Mouse (Mus musculus) testis, adult 2 months (tissue): ENCODE measurements around the gene Mapkapk3. TPM values are rescaled to one million over a fixed set of nuclear protein-coding genes. Genes with fewer than 3 reads are reported as not detected.

Source experiments
- H3K27ac ChIP-seq: fragments of 200-500 bp; 2 replicates; pipeline ENCODE4 v1.5.1; 2012; ENCODE audit warnings: low read depth, low read length; ENCODE audit not compliant: control insufficient read depth, insufficient read depth
- H3K27me3 ChIP-seq: fragments of 200-500 bp; 2 replicates; pipeline ENCODE4 v1.6.1; 2012; ENCODE audit warnings: mild to moderate bottlenecking, low read length, moderate library complexity; ENCODE audit not compliant: control insufficient read depth, insufficient read depth
- H3K36me3 ChIP-seq: fragments of 200-500 bp; 2 replicates; pipeline ENCODE4 v1.6.1; 2012; ENCODE audit warnings: mild to moderate bottlenecking, low read length; ENCODE audit not compliant: control insufficient read depth, insufficient read depth
- H3K4me1 ChIP-seq: fragments of 200-500 bp; 2 replicates; pipeline ENCODE4 v1.6.1; 2012; ENCODE audit warnings: low read length; ENCODE audit not compliant: control insufficient read depth, insufficient read depth
- H3K4me3 ChIP-seq: fragments of 200-500 bp; 2 replicates; pipeline ENCODE4 v1.5.1; 2012; ENCODE audit warnings: low read depth, mild to moderate bottlenecking, low read length, moderate library complexity, mixed read lengths; ENCODE audit not compliant: control insufficient read depth
- CTCF ChIP-seq: fragments of 200-500 bp; IDR thresholded peaks from 2 replicates; pipeline ENCODE4 v1.5.1; 2012; ENCODE audit warnings: low read depth, mild to moderate bottlenecking, inconsistent platforms, low read length, moderate library complexity; ENCODE audit not compliant: control insufficient read depth, insufficient read depth, insufficient replicate concordance
- POLR2A ChIP-seq: fragments of 200-500 bp; IDR thresholded peaks from 2 replicates; pipeline ENCODE4 v1.6.1; 2012; ENCODE audit warnings: low read depth, mild to moderate bottlenecking, inconsistent platforms, low read length, moderate library complexity; ENCODE audit not compliant: control insufficient read depth
- polyA plus RNA-seq: library from polyadenylated mRNA; depleted of rRNA; stranded (reverse); fragments of >200 nt; gene quantifications from 2 replicates; pipeline ENCODE4 v1.2.3, GENCODE M21; 2012

The Mapkapk3 gene
- polyA plus RNA-seq, 1 experiment: 5.2 TPM

- no peak for TF ChIP-seq CTCF
- TF ChIP-seq POLR2A: no peak
- H3K27me3 ChIP-seq: no peaks in the 10 kb centered on the region
- no peak overlapping the region for H3K27ac ChIP-seq
- no peak overlapping the region for H3K4me3 ChIP-seq
- H3K36me3 ChIP-seq: no peaks in the 10 kb centered on the region
- H3K4me1 ChIP-seq: no peaks in the 10 kb centered on the region; the same call in 1 of the 2 replicates
Measured at GRCm38 (mm10) chr9:107260836-107261235, 28.8 kb downstream of the Mapkapk3 start.

- TF ChIP-seq CTCF (no peak), POLR2A (no peak)
Measured at GRCm38 (mm10) chr9:107260429-107260828, 29.2 kb downstream of the Mapkapk3 start.

GRCm38 (mm10) chr9:107259571-107259970 is 30.1 kb downstream of the Mapkapk3 start:
- no peak overlapping the region for H3K27ac ChIP-seq
- TF ChIP-seq CTCF (no peak), POLR2A (no peak)
- H3K36me3 ChIP-seq: no peaks in the 10 kb centered on the region
- no peak overlapping the region for H3K4me3 ChIP-seq
- no peaks in the 10 kb centered on the region for H3K27me3 ChIP-seq
- peaks cover 4% of the 10 kb centered on the region; the same call in 1 of the 2 replicates for H3K4me1 ChIP-seq

More at GRCm38 (mm10) chr9:107260429-107260828, 29.2 kb downstream of the Mapkapk3 start:
- Histone ChIP-seq H3K27ac (no peak overlapping the region), H3K27me3 (no peaks in the 10 kb centered on the region), H3K4me1 (no peaks in the 10 kb centered on the region; the same call in 1 of the 2 replicates), H3K4me3 (no peak overlapping the region), H3K36me3 (no peaks in the 10 kb centered on the region)

- no peak overlapping the region for H3K27ac ChIP-seq
- no peaks in the 10 kb centered on the region for H3K27me3 ChIP-seq
- H3K4me1 ChIP-seq: peaks cover 4% of the 10 kb centered on the region; the same call in 1 of the 2 replicates
- H3K36me3 ChIP-seq: no peaks in the 10 kb centered on the region
- TF ChIP-seq CTCF (no peak), POLR2A (no peak)
- no peak overlapping the region for H3K4me3 ChIP-seq
Measured at GRCm38 (mm10) chr9:107255596-107255995, 34.1 kb downstream of the Mapkapk3 start.

- Histone ChIP-seq H3K4me1 (peaks cover 4% of the 10 kb centered on the region; the same call in 1 of the 2 replicates), H3K36me3 (no peaks in the 10 kb centered on the region), H3K27ac (no peak overlapping the region), H3K4me3 (no peak overlapping the region), H3K27me3 (no peaks in the 10 kb centered on the region)
- TF ChIP-seq POLR2A (no peak), CTCF (no peak)
Measured at GRCm38 (mm10) chr9:107254925-107255324, 34.8 kb downstream of the Mapkapk3 start.

GRCm38 (mm10) chr9:107254476-107254875 is 35.2 kb downstream of the Mapkapk3 start:
- peaks cover 4% of the 10 kb centered on the region; the same call in 1 of the 2 replicates for H3K4me1 ChIP-seq
- TF ChIP-seq POLR2A: no peak
- TF ChIP-seq CTCF: no peak
- no peaks in the 10 kb centered on the region for H3K36me3 ChIP-seq
- no peak overlapping the region for H3K27ac ChIP-seq
- H3K4me3 ChIP-seq: no peak overlapping the region
- H3K27me3 ChIP-seq: no peaks in the 10 kb centered on the region

GRCm38 (mm10) chr9:107252164-107252563 is 37.5 kb downstream of the Mapkapk3 start:
- Histone ChIP-seq H3K4me1 (peaks cover 4% of the 10 kb centered on the region; the same call in 1 of the 2 replicates), H3K36me3 (no peaks in the 10 kb centered on the region), H3K27me3 (no peaks in the 10 kb centered on the region), H3K4me3 (no peak overlapping the region), H3K27ac (no peak overlapping the region)
- TF ChIP-seq POLR2A (no peak), CTCF (no peak)

GRCm38 (mm10) chr9:107250416-107251337 is 39.0 kb downstream of the Mapkapk3 start:
- TF ChIP-seq POLR2A: no peak
- no peak for TF ChIP-seq CTCF
- H3K4me1 ChIP-seq: peaks cover 4% of the 10 kb centered on the region; the same call in 1 of the 2 replicates
- no peaks in the 10 kb centered on the region for H3K36me3 ChIP-seq
- no peak overlapping the region for H3K4me3 ChIP-seq
- H3K27me3 ChIP-seq: no peaks in the 10 kb centered on the region
- no peak overlapping the region for H3K27ac ChIP-seq
